Mouse (Mus musculus): ENCODE measurements around the gene Cradd. TPM values are rescaled to one million over a fixed set of nuclear protein-coding genes. Genes with fewer than 3 reads are reported as not detected.

Gene Cradd
- polyA plus RNA-seq, 1 experiment from 2014 or later, result 15.4 TPM

- no peak for ATAC-seq
- WGBS, result 82% methylated on average over 7 of the region's 7 CpGs
- H3K4me1 ChIP-seq (ENCODE audit: insufficient read depth, low read depth, low read length), result no peaks in the 10 kb centered on the region
- no peak overlapping the region for H3K4me2 ChIP-seq (replicated peaks; ENCODE audit: low read depth, low read length)
- no peaks in the 10 kb centered on the region for H3K36me3 ChIP-seq (ENCODE audit: insufficient read depth, low read length)
- no peaks in the 10 kb centered on the region for H3K27me3 ChIP-seq (replicated peaks; ENCODE audit: insufficient read depth, low read length)
- DNase-seq (ENCODE audit: low spot score), result no peak
- no peak overlapping the region for H3K9ac ChIP-seq (replicated peaks; ENCODE audit: low read depth)
- H3K27ac ChIP-seq (ENCODE audit: low read length), result no peak overlapping the region
- no peaks in the 10 kb centered on the region for H3K9me3 ChIP-seq (ENCODE audit: low read length)
- H3K4me3 ChIP-seq (ENCODE audit: low read depth, low read length), result no peak overlapping the region
- TF ChIP-seq CTCF (IDR thresholded peaks at IDR 0.05) (peak; percentile 50), EP300 (IDR thresholded peaks at IDR 0.05) (no peak)
Measured at GRCm38 (mm10) chr10:95156410-95156809, 167.5 kb downstream of the Cradd start.

GRCm38 (mm10) chr10:95154675-95155074 lies 169.3 kb downstream of the Cradd start:
- ATAC-seq (no peak), DNase-seq (ENCODE audit: low spot score) (no peak)
- H3K4me2 ChIP-seq (replicated peaks; ENCODE audit: low read depth, low read length), result no peak overlapping the region
- WGBS, result 94% methylated on average over 1 of the region's 1 CpGs
- no peaks in the 10 kb centered on the region for H3K27me3 ChIP-seq (replicated peaks; ENCODE audit: insufficient read depth, low read length)
- H3K9me3 ChIP-seq (ENCODE audit: low read length), result no peaks in the 10 kb centered on the region
- no peaks in the 10 kb centered on the region for H3K36me3 ChIP-seq (ENCODE audit: insufficient read depth, low read length)
- no peak for TF ChIP-seq EP300 (IDR thresholded peaks at IDR 0.05)
- TF ChIP-seq CTCF (IDR thresholded peaks at IDR 0.05), result no peak
- no peak overlapping the region for H3K9ac ChIP-seq (replicated peaks; ENCODE audit: low read depth)
- no peak overlapping the region for H3K4me3 ChIP-seq (ENCODE audit: low read depth, low read length)
- H3K4me1 ChIP-seq (ENCODE audit: insufficient read depth, low read depth, low read length), result no peaks in the 10 kb centered on the region
- H3K27ac ChIP-seq (ENCODE audit: low read length), result no peak overlapping the region

- DNase-seq (ENCODE audit: low spot score) (no peak), ATAC-seq (no peak)
- Histone ChIP-seq H3K4me3 (ENCODE audit: low read depth, low read length) (no peak overlapping the region), H3K36me3 (ENCODE audit: insufficient read depth, low read length) (no peaks in the 10 kb centered on the region), H3K9me3 (ENCODE audit: low read length) (no peaks in the 10 kb centered on the region), H3K27me3 (replicated peaks; ENCODE audit: insufficient read depth, low read length) (no peaks in the 10 kb centered on the region), H3K4me1 (ENCODE audit: insufficient read depth, low read depth, low read length) (peaks cover 3% of the 10 kb centered on the region; the same call in 1 of the 2 replicates), H3K4me2 (replicated peaks; ENCODE audit: low read depth, low read length) (no peak overlapping the region), H3K27ac (ENCODE audit: low read length) (no peak overlapping the region), H3K9ac (replicated peaks; ENCODE audit: low read depth) (no peak overlapping the region)
- WGBS, result 76% methylated on average over 7 of the region's 7 CpGs
- TF ChIP-seq CTCF (IDR thresholded peaks at IDR 0.05) (no peak), EP300 (IDR thresholded peaks at IDR 0.05) (no peak)
Measured at GRCm38 (mm10) chr10:95153224-95153623, 170.7 kb downstream of the Cradd start.

GRCm38 (mm10) chr10:95152503-95152989 lies 171.4 kb downstream of the Cradd start:
- Histone ChIP-seq H3K9ac (replicated peaks; ENCODE audit: low read depth) (no peak overlapping the region), H3K36me3 (ENCODE audit: insufficient read depth, low read length) (no peaks in the 10 kb centered on the region), H3K4me1 (ENCODE audit: insufficient read depth, low read depth, low read length) (peaks cover 3% of the 10 kb centered on the region; the same call in 1 of the 2 replicates), H3K4me2 (replicated peaks; ENCODE audit: low read depth, low read length) (no peak overlapping the region), H3K27ac (ENCODE audit: low read length) (no peak overlapping the region), H3K9me3 (ENCODE audit: low read length) (no peaks in the 10 kb centered on the region), H3K4me3 (ENCODE audit: low read depth, low read length) (no peak overlapping the region), H3K27me3 (replicated peaks; ENCODE audit: insufficient read depth, low read length) (no peaks in the 10 kb centered on the region)
- TF ChIP-seq EP300 (IDR thresholded peaks at IDR 0.05) (no peak), CTCF (IDR thresholded peaks at IDR 0.05) (no peak)
- peak; percentile 41 for DNase-seq (ENCODE audit: low spot score)
- ATAC-seq, result no peak
- 45% methylated on average over 9 of the region's 9 CpGs for WGBS

GRCm38 (mm10) chr10:95151012-95151768 lies 172.7 kb downstream of the Cradd start:
- Histone ChIP-seq H3K4me2 (replicated peaks; ENCODE audit: low read depth, low read length) (no peak overlapping the region), H3K4me1 (ENCODE audit: insufficient read depth, low read depth, low read length) (peaks cover 10% of the 10 kb centered on the region; the same call in 1 of the 2 replicates), H3K27ac (ENCODE audit: low read length) (no peak overlapping the region), H3K9me3 (ENCODE audit: low read length) (no peaks in the 10 kb centered on the region), H3K36me3 (ENCODE audit: insufficient read depth, low read length) (no peaks in the 10 kb centered on the region), H3K9ac (replicated peaks; ENCODE audit: low read depth) (no peak overlapping the region), H3K4me3 (ENCODE audit: low read depth, low read length) (no peak overlapping the region), H3K27me3 (replicated peaks; ENCODE audit: insufficient read depth, low read length) (no peaks in the 10 kb centered on the region)
- ATAC-seq (peak; percentile 59), DNase-seq (ENCODE audit: low spot score) (peak; percentile 80)
- WGBS, result 88% methylated on average over 6 of the region's 6 CpGs
- TF ChIP-seq EP300 (IDR thresholded peaks at IDR 0.05) (no peak), CTCF (IDR thresholded peaks at IDR 0.05) (no peak)

- WGBS, result 26% methylated on average over 1 of the region's 1 CpGs
- TF ChIP-seq EP300 (IDR thresholded peaks at IDR 0.05) (peak; percentile 57), CTCF (IDR thresholded peaks at IDR 0.05) (no peak)
- H3K4me1 ChIP-seq (ENCODE audit: insufficient read depth, low read depth, low read length), result peaks cover 16% of the 10 kb centered on the region; the same call in 1 of the 2 replicates
- H3K9me3 ChIP-seq (ENCODE audit: low read length), result no peaks in the 10 kb centered on the region
- no peak overlapping the region for H3K4me3 ChIP-seq (ENCODE audit: low read depth, low read length)
- ATAC-seq (no peak), DNase-seq (ENCODE audit: low spot score) (peak; percentile 49)
- no peak overlapping the region for H3K27ac ChIP-seq (ENCODE audit: low read length)
- no peaks in the 10 kb centered on the region for H3K36me3 ChIP-seq (ENCODE audit: insufficient read depth, low read length)
- no peaks in the 10 kb centered on the region for H3K27me3 ChIP-seq (replicated peaks; ENCODE audit: insufficient read depth, low read length)
- no peak overlapping the region for H3K9ac ChIP-seq (replicated peaks; ENCODE audit: low read depth)
- H3K4me2 ChIP-seq (replicated peaks; ENCODE audit: low read depth, low read length), result no peak overlapping the region
Measured at GRCm38 (mm10) chr10:95149666-95150065, 174.3 kb downstream of the Cradd start.
